Mouse (Mus musculus) forebrain, embryonic 12.5 days (tissue): Measurements from ENCODE around the gene Zkscan7. TPM values are rescaled to one million over a fixed set of nuclear protein-coding genes. Genes with fewer than 3 reads are reported as not detected.

Experiments
- ATAC-seq: fragments of 200-750 bp; cut with Nextera tagmentation; 2 replicates; pipeline ENCODE4 v1.8.0; 2017; ENCODE audit warnings: moderate TSS enrichment; ENCODE audit not compliant: low FRiP score
- H3K27ac ChIP-seq: fragments of 300-500 bp; sonication (generic); 2 replicates; pipeline ENCODE4 v1.5.1; 2016; ENCODE audit warnings: mild to moderate bottlenecking
- H3K27me3 ChIP-seq: fragments of 300-500 bp; sonication (generic); 2 replicates; pipeline ENCODE4 v1.6.1; 2016; ENCODE audit warnings: mild to moderate bottlenecking
- H3K36me3 ChIP-seq: fragments of 300-500 bp; sonication (generic); replicated peaks from 2 replicates; pipeline ENCODE4 v1.6.1; 2016; ENCODE audit warnings: mild to moderate bottlenecking
- H3K4me1 ChIP-seq: fragments of 300-500 bp; sonication (generic); 2 replicates; pipeline ENCODE4 v1.6.1; 2016
- H3K4me2 ChIP-seq: fragments of 300-500 bp; sonication (generic); 2 replicates; pipeline ENCODE4 v1.6.1; 2016; ENCODE audit warnings: mild to moderate bottlenecking, moderate library complexity
- H3K4me3 ChIP-seq: fragments of 300-500 bp; sonication (generic); replicated peaks from 2 replicates; pipeline ENCODE4 v1.5.1; 2016; ENCODE audit warnings: mild to moderate bottlenecking
- H3K9ac ChIP-seq: fragments of 300-500 bp; sonication (generic); 2 replicates; pipeline ENCODE4 v1.6.1; 2016; ENCODE audit warnings: mild to moderate bottlenecking
- H3K9me3 ChIP-seq: fragments of 300-500 bp; sonication (generic); 2 replicates; pipeline ENCODE4 v1.6.1; 2016
- WGBS: fragments of 180-500 bp; shearing (Covaris S2); methylation state at CpG from one replicate; pipeline ENCODE4 v1.1.7; 2016; 5-methylcytosine and 5-hydroxymethylcytosine counted together
- polyA plus RNA-seq: library from polyadenylated mRNA; unstranded; fragments of >200 nt; fragmentation: Nextera tagmentation; extraction: Ambion mirVana; gene quantifications from 2 replicates; pipeline ENCODE4 v1.2.1, GENCODE M21; 2016

Gene Zkscan7
- polyA plus RNA-seq, 1 experiment from 2014 or later, result 5.4 TPM

- H3K4me3 ChIP-seq, result no peak overlapping the region
- H3K27me3 ChIP-seq, result no peaks in the 10 kb centered on the region
- H3K9me3 ChIP-seq, result peaks cover 16% of the 10 kb centered on the region; the same call in 1 of the 2 replicates
- no peak overlapping the region for H3K9ac ChIP-seq
- no peak overlapping the region for H3K27ac ChIP-seq
- no peak for ATAC-seq
- peaks cover 69% of the 10 kb centered on the region for H3K36me3 ChIP-seq
- peaks cover 15% of the 10 kb centered on the region for H3K4me1 ChIP-seq
- no peak overlapping the region for H3K4me2 ChIP-seq
These were observed 24.7 kb upstream of the Zkscan7 start for GRCm38 (mm10) chr9:122860752-122861151.

DNA sequence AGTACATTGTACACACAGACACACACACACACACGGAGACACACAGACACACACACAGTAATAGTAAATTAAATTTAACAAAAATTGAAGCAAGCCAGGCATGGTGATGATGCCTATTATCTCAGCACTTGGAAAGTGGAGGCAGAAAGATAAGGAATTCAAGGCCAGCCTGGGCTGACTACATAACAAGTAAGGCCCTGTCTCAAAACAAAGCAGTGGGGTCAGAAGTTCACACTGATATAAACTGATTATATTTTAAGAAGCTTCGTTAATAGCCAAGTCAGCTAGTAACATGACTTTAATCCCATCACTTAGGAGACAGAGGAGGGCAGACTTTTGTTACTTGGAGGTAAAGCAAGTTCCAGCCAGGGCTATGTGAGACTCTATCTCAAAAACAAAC lies 21.8 kb upstream of the Zkscan7 start:
- H3K27ac ChIP-seq, result no peak overlapping the region
- no peaks in the 10 kb centered on the region for H3K27me3 ChIP-seq
- no peak for ATAC-seq
- no peak overlapping the region for H3K4me3 ChIP-seq
- H3K9me3 ChIP-seq, result peaks cover 21% of the 10 kb centered on the region; the same call in 1 of the 2 replicates
- no peak overlapping the region for H3K9ac ChIP-seq
- WGBS, result 86% methylated on average over 2 of the region's 2 CpGs
- H3K4me1 ChIP-seq, result peaks cover 15% of the 10 kb centered on the region
- peak overlapping the region; percentile 2; the same call in 1 of the 2 replicates for H3K4me2 ChIP-seq
- H3K36me3 ChIP-seq, result peaks cover 42% of the 10 kb centered on the region

- Histone ChIP-seq H3K9me3 (0 out of 2 replicates have a peak, but pooled peaks cover 16% of the 10 kb centered on the region), H3K9ac (peak overlapping the region; percentile 89), H3K4me2 (peak overlapping the region; percentile 76), H3K27me3 (no peaks in the 10 kb centered on the region), H3K27ac (no peak overlapping the region), H3K4me1 (peaks cover 15% of the 10 kb centered on the region), H3K36me3 (peaks cover 31% of the 10 kb centered on the region), H3K4me3 (peak overlapping the region; percentile 87)
- ATAC-seq, result no peak
- 67% methylated on average over 3 of the region's 3 CpGs for WGBS
These were observed 20.6 kb upstream of the Zkscan7 start for GRCm38 (mm10) chr9:122864848-122865247.

GRCm38 (mm10) chr9:122865697-122866166 lies 19.8 kb upstream of the Zkscan7 start, which contains the start of gene Zfp445:
Gene Zfp445, minus strand, starts transcription at chr9:122866006.
- peaks cover 22% of the 10 kb centered on the region for H3K36me3 ChIP-seq
- H3K4me3 ChIP-seq, result peak within 1 kb of the TSS; percentile 87
- H3K9me3 ChIP-seq, result peaks cover 9% of the 10 kb centered on the region; the same call in 1 of the 2 replicates
- H3K27ac ChIP-seq, result peak within 1 kb of the TSS; percentile 68; the same call in 1 of the 2 replicates
- H3K27me3 ChIP-seq, result no peaks in the 10 kb centered on the region
- WGBS, result under 1% methylated on average over 34 of the region's 34 CpGs
- peak within 1 kb of the TSS; percentile 89 for H3K9ac ChIP-seq
- H3K4me2 ChIP-seq, result peak within 1 kb of the TSS; percentile 76
- peaks cover 15% of the 10 kb centered on the region for H3K4me1 ChIP-seq
- peak; percentile 95 for ATAC-seq

DNA sequence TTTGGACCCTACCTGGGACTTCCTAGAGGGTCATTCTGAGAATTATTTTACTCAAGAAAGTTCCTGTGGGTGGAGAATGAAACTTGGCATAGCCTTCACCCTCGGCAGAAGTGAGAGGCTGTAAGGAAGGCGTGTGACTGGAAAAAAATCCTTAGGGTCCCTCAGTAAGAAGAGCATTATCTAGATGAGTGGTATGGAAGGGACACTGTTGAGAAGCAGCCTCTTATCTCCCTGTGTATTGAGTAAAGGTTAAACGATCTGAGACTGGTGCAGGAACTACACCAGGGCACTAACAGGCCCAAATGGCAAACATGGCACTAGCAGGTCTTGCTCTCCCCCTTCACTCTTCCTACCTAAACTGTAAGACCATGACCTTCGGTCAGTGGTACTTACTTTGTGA lies 19.3 kb upstream of the Zkscan7 start:
- WGBS, result 89% methylated on average over 4 of the region's 4 CpGs
- Histone ChIP-seq H3K36me3 (peaks cover 18% of the 10 kb centered on the region), H3K4me3 (peak overlapping the region; percentile 87), H3K27me3 (no peaks in the 10 kb centered on the region), H3K27ac (no peak overlapping the region), H3K9ac (no peak overlapping the region; the same call in 1 of the 2 replicates), H3K4me1 (peaks cover 15% of the 10 kb centered on the region), H3K4me2 (peak overlapping the region; percentile 76), H3K9me3 (peaks cover 6% of the 10 kb centered on the region; the same call in 1 of the 2 replicates)
- no peak for ATAC-seq

GRCm38 (mm10) chr9:122872595-122872994 lies 12.9 kb upstream of the Zkscan7 start:
- no peak overlapping the region for H3K4me3 ChIP-seq
- no peaks in the 10 kb centered on the region for H3K4me1 ChIP-seq
- ATAC-seq, result no peak
- no peaks in the 10 kb centered on the region for H3K36me3 ChIP-seq
- WGBS, result 88% methylated on average over 4 of the region's 4 CpGs
- no peak overlapping the region for H3K9ac ChIP-seq
- H3K27me3 ChIP-seq, result no peaks in the 10 kb centered on the region
- H3K27ac ChIP-seq, result no peak overlapping the region
- no peaks in the 10 kb centered on the region; the same call in 1 of the 2 replicates for H3K9me3 ChIP-seq
- no peak overlapping the region for H3K4me2 ChIP-seq

DNA sequence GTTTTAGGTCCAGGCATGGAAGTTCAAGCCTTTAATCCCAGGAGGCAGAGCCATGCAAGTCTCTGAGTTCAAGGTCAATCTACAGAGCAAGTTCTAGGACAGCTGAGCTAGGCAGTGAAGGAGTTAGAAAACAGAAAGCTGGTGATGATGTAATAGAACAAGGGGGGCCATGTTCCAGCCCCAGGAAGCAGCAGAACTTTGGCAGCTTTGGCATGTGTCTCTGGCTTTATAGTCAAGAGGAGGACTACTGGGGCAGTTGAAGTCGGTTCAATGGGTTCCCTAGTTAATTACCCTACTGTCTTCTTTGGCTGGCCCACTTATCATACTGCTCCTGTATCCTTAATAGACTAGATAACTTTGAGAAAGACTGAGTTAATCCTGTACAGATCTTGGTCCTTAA lies 10.8 kb upstream of the Zkscan7 start:
- ATAC-seq, result no peak
- Histone ChIP-seq H3K9ac (no peak overlapping the region), H3K9me3 (no peaks in the 10 kb centered on the region; the same call in 1 of the 2 replicates), H3K4me2 (no peak overlapping the region), H3K27me3 (no peaks in the 10 kb centered on the region), H3K36me3 (no peaks in the 10 kb centered on the region), H3K27ac (no peak overlapping the region), H3K4me1 (no peaks in the 10 kb centered on the region), H3K4me3 (no peak overlapping the region)
- WGBS, result 69% methylated on average over 1 of the region's 1 CpGs

DNA sequence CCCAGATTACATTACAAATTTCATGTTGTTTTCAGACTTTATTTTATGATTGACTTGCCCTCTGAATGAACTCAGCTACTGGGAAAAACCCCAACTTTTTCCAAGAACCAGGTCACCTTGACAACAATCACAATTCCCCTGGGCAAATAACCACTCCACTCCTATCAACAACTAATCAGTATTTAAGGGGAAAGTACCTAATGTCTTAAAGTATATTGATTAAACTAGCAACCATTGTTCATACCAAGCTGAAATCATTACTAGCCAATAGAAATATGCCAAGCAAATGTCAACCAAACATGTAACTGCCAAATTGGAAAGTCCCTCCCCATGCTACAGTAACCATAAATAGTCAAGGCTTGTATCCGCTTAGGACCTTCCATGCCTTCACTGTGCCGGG lies 10.3 kb upstream of the Zkscan7 start:
- H3K4me2 ChIP-seq, result no peak overlapping the region
- 97% methylated on average over 2 of the region's 2 CpGs for WGBS
- H3K27me3 ChIP-seq, result no peaks in the 10 kb centered on the region
- H3K9me3 ChIP-seq, result no peaks in the 10 kb centered on the region; the same call in 1 of the 2 replicates
- no peak for ATAC-seq
- H3K9ac ChIP-seq, result no peak overlapping the region
- no peaks in the 10 kb centered on the region for H3K36me3 ChIP-seq
- no peaks in the 10 kb centered on the region for H3K4me1 ChIP-seq
- H3K4me3 ChIP-seq, result no peak overlapping the region
- no peak overlapping the region for H3K27ac ChIP-seq

DNA sequence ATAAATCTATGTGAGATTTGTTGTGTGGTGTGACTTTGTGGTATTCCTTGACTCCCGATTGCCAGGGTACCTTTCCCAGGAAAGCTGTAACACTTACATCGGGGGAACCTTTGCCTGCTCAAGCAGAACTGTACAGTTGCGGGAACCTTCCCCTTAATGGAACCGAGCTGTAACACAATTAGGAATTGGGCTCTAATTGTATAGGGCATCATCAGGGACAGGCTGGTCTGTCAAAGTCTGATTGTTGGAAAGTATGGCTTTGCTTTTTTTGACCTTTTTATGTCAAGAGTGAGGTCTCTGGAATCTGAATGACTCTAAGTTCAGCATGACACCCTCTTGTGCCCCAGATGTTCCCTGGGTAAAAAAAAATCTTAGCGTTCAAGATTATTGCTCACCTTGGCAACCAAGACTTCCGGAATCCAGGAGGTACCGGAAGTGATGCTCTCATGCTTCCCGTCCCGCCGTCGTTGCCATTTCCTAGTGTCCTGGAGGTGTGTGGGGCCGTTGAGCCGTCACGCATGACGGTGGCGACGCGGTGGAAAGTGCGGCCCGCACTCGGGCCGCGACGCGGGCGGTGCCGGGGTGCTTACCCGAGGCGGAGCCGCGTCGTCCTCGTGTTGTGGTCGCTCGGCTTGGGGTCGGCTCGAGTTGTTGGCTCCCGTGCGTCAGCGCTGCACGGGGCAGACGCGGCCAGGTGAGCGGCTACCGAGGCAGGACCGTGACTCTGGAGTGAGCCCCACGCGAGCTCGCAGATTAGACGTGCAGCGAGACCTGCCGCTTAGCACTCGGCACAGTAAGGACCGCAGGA lies 1.1 kb downstream of the Zkscan7 start:
- WGBS, result 7% methylated on average over 54 of the region's 54 CpGs
- no peaks in the 10 kb centered on the region; the same call in 1 of the 2 replicates for H3K36me3 ChIP-seq
- peak overlapping the region; percentile 86 for H3K4me2 ChIP-seq
- no peaks in the 10 kb centered on the region for H3K9me3 ChIP-seq
- H3K27ac ChIP-seq, result no peak overlapping the region
- peaks cover 13% of the 10 kb centered on the region for H3K4me1 ChIP-seq
- H3K27me3 ChIP-seq, result 0 out of 2 replicates have a peak, but pooled peaks cover 4% of the 10 kb centered on the region
- peak overlapping the region; percentile 75 for H3K4me3 ChIP-seq
- peak overlapping the region; percentile 63 for H3K9ac ChIP-seq
- ATAC-seq, result peak; percentile 88

DNA sequence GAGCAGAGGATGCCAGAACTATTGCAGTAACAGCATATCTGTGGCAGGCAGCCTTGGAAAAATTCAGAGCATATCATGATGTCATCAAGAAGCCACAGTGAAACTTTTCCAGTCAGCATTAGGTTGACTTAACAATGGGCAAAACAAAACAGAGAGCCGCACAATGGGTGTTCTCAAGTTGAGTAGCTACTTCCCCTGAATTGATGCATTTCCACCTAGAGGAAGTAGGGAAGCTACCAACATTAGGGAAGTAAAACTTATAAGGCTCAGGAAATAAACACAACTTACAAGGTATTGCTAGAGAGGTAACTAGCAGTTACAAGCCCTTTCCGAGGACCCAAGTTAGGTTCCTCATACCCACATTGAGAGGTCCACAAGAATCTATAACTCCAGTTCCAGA lies 15.6 kb downstream of the Zkscan7 start:
- Histone ChIP-seq H3K27ac (no peak overlapping the region), H3K36me3 (peaks cover 3% of the 10 kb centered on the region), H3K4me3 (no peak overlapping the region), H3K27me3 (no peaks in the 10 kb centered on the region), H3K4me1 (peaks cover 10% of the 10 kb centered on the region), H3K4me2 (no peak overlapping the region), H3K9me3 (peaks cover under 1% of the 10 kb centered on the region; the same call in 1 of the 2 replicates), H3K9ac (no peak overlapping the region)
- ATAC-seq, result no peak
- WGBS, result 95% methylated on average over 2 of the region's 2 CpGs

DNA sequence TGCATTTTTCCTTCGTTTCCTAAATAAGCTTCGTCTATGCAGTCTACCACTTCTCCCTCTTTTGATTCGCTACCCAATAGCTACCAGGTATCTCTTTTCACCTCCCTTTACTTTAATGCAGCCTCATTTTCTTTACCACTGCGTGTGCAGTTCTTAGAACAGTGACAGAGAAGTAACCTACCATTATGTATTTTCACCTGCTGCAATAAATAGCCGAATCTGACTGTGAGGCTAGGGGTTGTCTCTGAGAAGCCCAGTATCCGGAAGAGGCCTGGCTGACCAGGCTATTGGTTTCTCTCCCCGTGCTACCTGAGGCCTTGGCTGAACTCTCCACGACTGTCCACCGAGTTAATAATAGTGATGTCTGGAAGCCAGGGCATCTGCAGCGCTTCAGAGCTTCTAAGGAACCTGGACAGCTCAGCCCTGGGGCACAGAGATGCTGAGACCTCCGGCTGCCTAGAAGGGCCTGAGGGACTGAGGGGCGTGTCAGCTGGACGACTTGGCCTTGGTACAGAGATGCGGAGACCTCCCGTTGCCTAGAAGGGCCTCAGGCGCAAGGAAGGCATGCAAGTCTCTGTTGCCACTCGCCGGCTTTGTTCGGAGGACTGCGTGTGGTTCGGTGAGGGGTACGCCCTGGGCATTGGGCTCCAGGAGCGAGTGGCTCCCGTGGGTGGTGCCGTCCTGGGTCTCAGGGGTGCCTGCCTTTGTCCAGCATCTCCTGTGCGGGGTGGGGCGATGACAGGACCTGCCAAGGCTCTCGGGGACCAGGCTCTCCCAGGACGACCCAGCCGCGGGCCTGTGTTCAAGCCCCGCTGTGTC lies 17.4 kb downstream of the Zkscan7 start:
- Histone ChIP-seq H3K36me3 (peaks cover 17% of the 10 kb centered on the region), H3K4me3 (peak overlapping the region; percentile 60), H3K27ac (0 out of 2 replicates have a peak overlapping the region, but pooled peaks have one; percentile 56), H3K27me3 (no peaks in the 10 kb centered on the region), H3K9ac (peak overlapping the region; percentile 75), H3K4me2 (peak overlapping the region; percentile 70), H3K4me1 (peaks cover 10% of the 10 kb centered on the region), H3K9me3 (0 out of 2 replicates have a peak, but pooled peaks cover 5% of the 10 kb centered on the region)
- WGBS, result 12% methylated on average over 32 of the region's 32 CpGs
- peak; percentile 98 for ATAC-seq

DNA sequence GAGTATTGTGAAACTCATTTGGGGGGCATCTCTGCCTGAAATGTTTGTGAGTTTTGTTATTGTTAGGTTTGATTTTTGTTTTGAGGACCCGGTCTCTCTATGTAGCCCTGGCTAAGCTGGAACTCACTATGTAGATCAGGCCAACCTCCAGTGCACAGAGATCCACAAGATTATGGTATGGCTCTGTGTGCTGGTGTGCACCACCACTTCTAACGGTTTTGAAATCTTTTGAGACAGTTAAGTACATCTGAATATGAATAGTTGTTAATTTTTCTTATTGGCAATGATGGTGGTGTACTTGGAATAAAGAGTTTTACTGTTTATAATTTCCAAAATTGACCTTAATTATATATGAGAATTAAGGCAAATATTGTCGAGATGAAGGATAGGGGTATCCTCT lies 37.0 kb downstream of the Zkscan7 start:
- H3K36me3 ChIP-seq, result peaks cover 28% of the 10 kb centered on the region
- ATAC-seq, result peak; percentile 57; the same call in 1 of the 2 replicates
- H3K27ac ChIP-seq, result no peak overlapping the region
- peaks cover 5% of the 10 kb centered on the region for H3K4me1 ChIP-seq
- H3K9me3 ChIP-seq, result no peaks in the 10 kb centered on the region
- WGBS, result 22% methylated on average over 3 of the region's 3 CpGs
- H3K27me3 ChIP-seq, result 0 out of 2 replicates have a peak, but pooled peaks cover 3% of the 10 kb centered on the region
- H3K4me3 ChIP-seq, result peak overlapping the region; percentile 87
- no peak overlapping the region; the same call in 1 of the 2 replicates for H3K9ac ChIP-seq
- peak overlapping the region; percentile 61 for H3K4me2 ChIP-seq
